Mouse (Mus musculus): Measurements from ENCODE around the gene Aqr. TPM values are rescaled to one million over a fixed set of nuclear protein-coding genes. Genes with fewer than 3 reads are reported as not detected.

Gene Aqr
- total RNA-seq, 2 experiments from 2014 or later = 20.8 to 25.5 TPM

GRCm38 (mm10) chr2:114136755-114137154, 50.1 kb downstream of the Aqr start:
- DNase-seq (ENCODE audit: low spot score in 2 of 2) = no peak

- DNase-seq (ENCODE audit: low spot score in 2 of 2) = no peak
These were observed 51.0 kb downstream of the Aqr start for GRCm38 (mm10) chr2:114135777-114136176.

GRCm38 (mm10) chr2:114133355-114133754, 53.5 kb downstream of the Aqr start:
- no peak for DNase-seq (ENCODE audit: low spot score in 2 of 2)

- DNase-seq (ENCODE audit: low spot score in 2 of 2) = no peak
These were observed 56.2 kb downstream of the Aqr start for GRCm38 (mm10) chr2:114130657-114131056.

GRCm38 (mm10) chr2:114123304-114123703, 63.5 kb downstream of the Aqr start:
- no peak for DNase-seq (ENCODE audit: low spot score in 2 of 2)

- DNase-seq (ENCODE audit: low spot score in 2 of 2) = no peak
These were observed 67.4 kb downstream of the Aqr start for GRCm38 (mm10) chr2:114119451-114119850.

GRCm38 (mm10) chr2:114117665-114118064, 69.2 kb downstream of the Aqr start:
- no peak for DNase-seq (ENCODE audit: low spot score in 2 of 2)

GRCm38 (mm10) chr2:114117235-114117634, 69.6 kb downstream of the Aqr start:
- DNase-seq (ENCODE audit: low spot score in 2 of 2) = no peak

- DNase-seq (ENCODE audit: low spot score in 2 of 2) = no peak
These were observed 71.3 kb downstream of the Aqr start for GRCm38 (mm10) chr2:114115563-114115962.

GRCm38 (mm10) chr2:114107288-114108278, 79.2 kb downstream of the Aqr start:
- DNase-seq (ENCODE audit: low spot score in 2 of 2) = no peak

- DNase-seq (ENCODE audit: low spot score in 2 of 2) = no peak
These were observed 80.4 kb downstream of the Aqr start for GRCm38 (mm10) chr2:114106383-114106782.

GRCm38 (mm10) chr2:114102471-114102870, 84.4 kb downstream of the Aqr start:
- no peak for DNase-seq (ENCODE audit: low spot score in 2 of 2)

GRCm38 (mm10) chr2:114100834-114101233, 86.0 kb downstream of the Aqr start:
- DNase-seq (ENCODE audit: low spot score in 2 of 2) = no peak

GRCm38 (mm10) chr2:114099816-114100215, 87.0 kb downstream of the Aqr start:
- no peak for DNase-seq (ENCODE audit: low spot score in 2 of 2)

- DNase-seq (ENCODE audit: low spot score in 2 of 2) = no peak
These were observed 87.7 kb downstream of the Aqr start for GRCm38 (mm10) chr2:114099109-114099508.

GRCm38 (mm10) chr2:114097627-114098026, 89.2 kb downstream of the Aqr start:
- no peak for DNase-seq (ENCODE audit: low spot score in 2 of 2)

GRCm38 (mm10) chr2:114096570-114096969, 90.3 kb downstream of the Aqr start:
- no peak for DNase-seq (ENCODE audit: low spot score in 2 of 2)

- DNase-seq (ENCODE audit: low spot score in 2 of 2) = no peak
These were observed 91.5 kb downstream of the Aqr start for GRCm38 (mm10) chr2:114095348-114095747.

GRCm38 (mm10) chr2:114094696-114095095, 92.1 kb downstream of the Aqr start:
- DNase-seq (ENCODE audit: low spot score in 2 of 2) = no peak

- DNase-seq (ENCODE audit: low spot score in 2 of 2) = no peak
These were observed 93.2 kb downstream of the Aqr start for GRCm38 (mm10) chr2:114093577-114093976.

GRCm38 (mm10) chr2:114089862-114090261, 97.0 kb downstream of the Aqr start:
- DNase-seq (ENCODE audit: low spot score in 2 of 2) = no peak

GRCm38 (mm10) chr2:114087271-114087670, 99.6 kb downstream of the Aqr start:
- peak in 1 of 2 experiments; percentile 15 for DNase-seq (ENCODE audit: low spot score in 2 of 2)

GRCm38 (mm10) chr2:114071876-114072275, 114.9 kb downstream of the Aqr start:
- no peak for DNase-seq (ENCODE audit: low spot score in 2 of 2)
